Mouse (Mus musculus) liver, adult 2 months (tissue): ENCODE data around the gene Bmp7.

Source experiments
- CTCF ChIP-seq: fragments of 200-500 bp; IDR thresholded peaks from 2 replicates; pipeline ENCODE4 v1.5.1; 2011; ENCODE audit warnings: low read depth, low read length, control low read depth
- POLR2A ChIP-seq: fragments of 200-500 bp; IDR thresholded peaks from 2 replicates; pipeline ENCODE4 v1.6.1; 2011; ENCODE audit warnings: low read length, control low read depth; ENCODE audit not compliant: insufficient read depth; ENCODE audit errors: extremely low read depth

GRCm38 (mm10) chr2:172960350-172960749 lies 20.2 kb upstream of the Bmp7 start:
- no peak; the same call in 1 of the 2 replicates for TF ChIP-seq CTCF
- no peak for TF ChIP-seq POLR2A
